Mouse (Mus musculus): Measurements from ENCODE around the gene Slc7a11.

Slc7a11 gene

GRCm38 (mm10) chr3:49886220-49886945 is 557.0 kb downstream of the Slc7a11 start:
- in situ Hi-C loops (cut with MboI; ENCODE audit: unreplicated experiment in 2 of 2): no loop called here

- in situ Hi-C loops (cut with MboI; ENCODE audit: unreplicated experiment in 2 of 2): no loop called here
Measured at GRCm38 (mm10) chr3:49880496-49880895, 562.9 kb downstream of the Slc7a11 start.

DNA sequence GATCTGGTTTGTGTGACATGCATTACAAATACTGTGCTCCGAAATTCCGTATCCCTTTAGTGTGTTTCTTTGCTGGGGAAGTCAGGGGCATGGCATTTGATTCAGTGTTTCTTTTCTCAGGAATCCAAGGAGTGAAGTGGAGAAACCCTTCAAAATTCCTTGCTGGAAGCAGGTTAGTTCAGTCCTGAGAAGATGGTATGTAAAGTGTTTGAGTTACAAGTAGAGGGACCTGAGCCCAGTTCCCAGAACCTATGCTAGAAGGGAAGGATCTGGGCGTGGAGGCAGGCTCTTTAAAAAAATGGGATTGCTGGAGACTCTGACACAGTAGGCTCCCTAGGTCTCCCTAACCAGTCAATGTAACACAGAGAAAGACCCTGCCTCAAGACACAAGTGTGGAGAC is 572.6 kb downstream of the Slc7a11 start:
- in situ Hi-C loops (cut with MboI; ENCODE audit: unreplicated experiment in 2 of 2): no loop called here

DNA sequence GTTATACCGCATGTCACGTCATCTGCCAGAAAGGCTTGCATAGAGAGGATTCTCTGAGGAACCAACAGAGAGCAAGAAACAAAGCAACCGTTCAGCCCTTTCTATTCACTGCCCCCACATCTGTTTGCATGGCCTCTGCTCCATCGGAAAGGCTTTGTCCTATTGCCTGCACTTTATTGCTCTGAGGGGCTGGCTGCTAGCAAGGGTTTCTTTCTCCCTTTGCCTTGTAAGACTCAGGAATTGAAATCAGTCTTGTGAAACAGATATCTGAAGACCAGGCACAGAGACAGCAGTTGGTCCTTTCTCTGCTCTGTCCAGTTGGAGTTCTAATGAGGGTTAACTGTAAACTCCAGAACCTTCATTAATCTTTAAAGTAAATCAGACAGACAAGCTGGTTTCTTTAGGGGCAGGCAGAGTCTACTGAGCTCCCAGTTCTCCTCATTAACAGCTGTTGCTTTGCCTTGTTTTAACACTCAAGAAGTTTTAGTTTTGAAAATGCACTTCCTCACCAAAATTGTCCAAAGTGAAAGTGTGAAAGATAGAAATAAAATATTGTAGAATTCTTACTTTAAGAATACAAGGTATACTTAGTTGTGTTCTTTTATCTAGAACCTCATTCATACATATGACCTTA is 575.3 kb downstream of the Slc7a11 start:
- in situ Hi-C loops (cut with MboI; ENCODE audit: unreplicated experiment in 2 of 2): no loop called here

DNA sequence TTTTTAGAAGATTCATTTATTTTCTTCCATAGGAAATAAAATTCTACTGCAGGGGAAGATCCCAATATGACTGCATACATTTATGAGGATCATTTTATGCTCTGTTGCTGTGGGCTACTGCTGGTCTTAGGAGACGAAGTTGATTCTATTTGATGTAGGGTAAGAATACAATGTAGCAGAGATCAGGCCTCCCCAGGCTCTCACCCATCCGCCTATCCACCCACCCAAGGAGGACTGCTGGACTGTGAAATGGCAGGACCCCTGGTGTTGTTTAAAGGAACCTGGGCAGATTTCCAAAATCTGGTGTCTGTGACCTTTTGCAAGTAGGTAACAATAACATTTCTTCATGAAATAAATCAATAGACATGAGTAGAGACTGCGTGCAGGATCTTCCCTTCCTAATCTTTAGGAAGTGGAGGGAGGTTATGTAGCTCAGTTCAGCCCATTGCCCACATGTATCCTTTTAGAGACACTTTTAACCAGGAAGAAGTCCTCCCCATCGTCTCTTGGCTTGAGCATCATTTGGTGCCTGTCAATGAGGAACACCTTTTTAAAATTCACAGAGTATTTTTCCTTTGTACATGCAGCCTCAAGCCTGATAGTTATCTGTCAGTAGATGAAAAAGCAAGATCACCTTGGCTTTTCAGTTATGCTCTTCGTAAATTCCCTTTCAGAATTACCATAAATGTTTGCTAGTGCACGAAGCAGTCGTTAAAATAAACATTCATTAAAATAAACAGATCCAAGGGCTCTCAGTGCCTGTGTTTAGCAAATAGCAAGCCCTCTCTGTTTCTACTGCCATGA is 576.1 kb downstream of the Slc7a11 start:
- in situ Hi-C loops (cut with MboI; ENCODE audit: unreplicated experiment in 2 of 2): no loop called here

- in situ Hi-C loops (cut with MboI; ENCODE audit: unreplicated experiment in 2 of 2): no loop called here
Measured at GRCm38 (mm10) chr3:49866061-49866515, 577.3 kb downstream of the Slc7a11 start.

DNA sequence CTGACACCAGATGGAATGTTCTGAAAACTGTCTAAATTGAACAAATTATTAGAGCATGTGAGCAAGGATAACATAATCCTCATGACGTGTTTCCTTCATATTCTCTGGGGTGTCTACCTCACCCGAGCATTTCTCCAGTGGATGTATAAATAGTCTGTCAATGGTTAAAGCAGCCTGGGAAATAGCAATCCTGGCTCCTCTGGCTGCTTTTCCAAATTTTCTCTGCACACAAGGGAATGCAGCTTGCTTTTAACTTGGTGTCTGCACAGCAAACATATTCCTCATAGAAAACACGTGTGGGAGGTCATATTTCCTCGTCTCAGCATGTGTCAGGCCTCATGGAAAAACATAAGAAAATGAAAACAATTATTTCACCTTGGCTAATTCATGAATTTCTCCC is 586.6 kb downstream of the Slc7a11 start:
- in situ Hi-C loops (cut with MboI; ENCODE audit: unreplicated experiment in 2 of 2): no loop called here

DNA sequence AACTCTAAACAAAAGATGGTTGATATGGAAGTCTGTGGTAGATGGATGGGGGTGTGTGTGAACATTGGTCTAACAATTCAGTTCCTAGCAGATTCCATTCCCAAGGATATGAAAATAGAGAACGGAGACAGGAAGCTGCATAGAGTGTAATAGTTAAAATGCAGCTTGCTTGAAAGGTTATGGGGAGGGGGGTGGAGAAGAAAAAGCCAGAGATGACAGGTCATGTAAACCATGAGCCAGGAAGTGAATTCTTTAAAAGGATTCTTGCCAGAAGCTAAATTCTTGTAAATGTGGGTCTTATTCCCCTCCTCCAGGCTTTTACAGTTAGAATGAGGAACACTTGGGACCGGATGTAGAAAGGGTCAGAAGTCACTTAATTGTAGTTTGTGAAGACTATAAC is 589.1 kb downstream of the Slc7a11 start:
- in situ Hi-C loops (cut with MboI; ENCODE audit: unreplicated experiment in 2 of 2): no loop called here

GRCm38 (mm10) chr3:49842971-49843370 is 600.4 kb downstream of the Slc7a11 start:
- in situ Hi-C loops (cut with MboI; ENCODE audit: unreplicated experiment in 2 of 2): no loop called here

Measured in v-Abl transformed pro-B cells (cell line).